Mouse (Mus musculus): ENCODE measurements around the gene Mpc1. TPM values are rescaled to one million over a fixed set of nuclear protein-coding genes. Genes with fewer than 3 reads are reported as not detected.
A peak's percentile ranks its signal among the peaks of the same experiment; 100 is the strongest.
"Not testable (repeated sequence)": the region's sequence is repeated elsewhere in the genome, so short reads cannot be mapped to it uniquely, and the experiment has no call there.

The Mpc1 gene
- polyA plus RNA-seq, 1 experiment from 2014 or later = 183 TPM

GRCm38 (mm10) chr17:8242186-8242585, 40.5 kb upstream of the Mpc1 start:
- 84% methylated on average over 11 of the region's 11 CpGs for WGBS

GRCm38 (mm10) chr17:8244124-8244523, 38.6 kb upstream of the Mpc1 start:
- Histone ChIP-seq H3K9ac (replicated peaks; ENCODE audit: low read depth, low read length) (no peak overlapping the region), H3K4me3 (ENCODE audit: low read depth, low read length) (no peak overlapping the region), H3K9me3 (ENCODE audit: control insufficient read depth, low read depth, low read length) (no peaks in the 10 kb centered on the region), H3K4me2 (replicated peaks; ENCODE audit: low read depth, low read length) (no peak overlapping the region), H3K27ac (ENCODE audit: low read length) (peak overlapping the region; percentile 33; the same call in 1 of the 2 replicates), H3K27me3 (ENCODE audit: control insufficient read depth, insufficient read depth, low read length) (no peaks in the 10 kb centered on the region), H3K36me3 (ENCODE audit: control insufficient read depth, insufficient read depth, low read length) (no peaks in the 10 kb centered on the region), H3K4me1 (ENCODE audit: control insufficient read depth, insufficient read depth, low read length) (peaks cover 3% of the 10 kb centered on the region; the same call in 1 of the 2 replicates)
- ATAC-seq (ENCODE audit: insufficient number of reproducible peaks, insufficient read depth, low FRiP score, low read depth) = no peak
- WGBS = 56% methylated on average over 2 of the region's 2 CpGs

More at GRCm38 (mm10) chr17:8242186-8242585, 40.5 kb upstream of the Mpc1 start:
- no peaks in the 10 kb centered on the region for H3K36me3 ChIP-seq (ENCODE audit: control insufficient read depth, insufficient read depth, low read length)
- ATAC-seq (ENCODE audit: insufficient number of reproducible peaks, insufficient read depth, low FRiP score, low read depth) = no peak
- H3K27ac ChIP-seq (ENCODE audit: low read length) = no peak overlapping the region
- H3K9me3 ChIP-seq (ENCODE audit: control insufficient read depth, low read depth, low read length) = no peaks in the 10 kb centered on the region
- H3K4me2 ChIP-seq (replicated peaks; ENCODE audit: low read depth, low read length) = no peak overlapping the region
- H3K4me1 ChIP-seq (ENCODE audit: control insufficient read depth, insufficient read depth, low read length) = peaks cover 3% of the 10 kb centered on the region; the same call in 1 of the 2 replicates
- H3K27me3 ChIP-seq (ENCODE audit: control insufficient read depth, insufficient read depth, low read length) = no peaks in the 10 kb centered on the region
- no peak overlapping the region for H3K4me3 ChIP-seq (ENCODE audit: low read depth, low read length)
- H3K9ac ChIP-seq (replicated peaks; ENCODE audit: low read depth, low read length) = no peak overlapping the region

- Histone ChIP-seq H3K9me3 (ENCODE audit: control insufficient read depth, low read depth, low read length) (no peaks in the 10 kb centered on the region), H3K27ac (ENCODE audit: low read length) (peak overlapping the region; percentile 92), H3K27me3 (ENCODE audit: control insufficient read depth, insufficient read depth, low read length) (no peaks in the 10 kb centered on the region), H3K9ac (replicated peaks; ENCODE audit: low read depth, low read length) (no peak overlapping the region), H3K4me3 (ENCODE audit: low read depth, low read length) (no peak overlapping the region), H3K4me1 (ENCODE audit: control insufficient read depth, insufficient read depth, low read length) (peaks cover 3% of the 10 kb centered on the region; the same call in 1 of the 2 replicates), H3K4me2 (replicated peaks; ENCODE audit: low read depth, low read length) (no peak overlapping the region), H3K36me3 (ENCODE audit: control insufficient read depth, insufficient read depth, low read length) (no peaks in the 10 kb centered on the region)
- 64% methylated on average over 4 of the region's 4 CpGs for WGBS
- peak; percentile 80 for ATAC-seq (ENCODE audit: insufficient number of reproducible peaks, insufficient read depth, low FRiP score, low read depth)
These were observed 36.5 kb upstream of the Mpc1 start for GRCm38 (mm10) chr17:8246102-8246754.

- no peak overlapping the region for H3K27ac ChIP-seq (ENCODE audit: low read length)
- WGBS = 91% methylated on average over 7 of the region's 7 CpGs
- no peak for ATAC-seq (ENCODE audit: insufficient number of reproducible peaks, insufficient read depth, low FRiP score, low read depth)
These were observed 31.0 kb upstream of the Mpc1 start for GRCm38 (mm10) chr17:8251704-8252103.

GRCm38 (mm10) chr17:8254268-8254667, 28.4 kb upstream of the Mpc1 start:
- ATAC-seq (ENCODE audit: insufficient number of reproducible peaks, insufficient read depth, low FRiP score, low read depth) = no peak
- no peaks in the 10 kb centered on the region for H3K9me3 ChIP-seq (ENCODE audit: control insufficient read depth, low read depth, low read length)
- no peak overlapping the region for H3K27ac ChIP-seq (ENCODE audit: low read length)
- H3K9ac ChIP-seq (replicated peaks; ENCODE audit: low read depth, low read length) = no peak overlapping the region
- H3K36me3 ChIP-seq (ENCODE audit: control insufficient read depth, insufficient read depth, low read length) = no peaks in the 10 kb centered on the region
- no peaks in the 10 kb centered on the region for H3K27me3 ChIP-seq (ENCODE audit: control insufficient read depth, insufficient read depth, low read length)
- no peaks in the 10 kb centered on the region for H3K4me1 ChIP-seq (ENCODE audit: control insufficient read depth, insufficient read depth, low read length)
- H3K4me3 ChIP-seq (ENCODE audit: low read depth, low read length) = no peak overlapping the region
- H3K4me2 ChIP-seq (replicated peaks; ENCODE audit: low read depth, low read length) = no peak overlapping the region

More at GRCm38 (mm10) chr17:8251704-8252103, 31.0 kb upstream of the Mpc1 start:
- Histone ChIP-seq H3K36me3 (ENCODE audit: control insufficient read depth, insufficient read depth, low read length) (no peaks in the 10 kb centered on the region), H3K9me3 (ENCODE audit: control insufficient read depth, low read depth, low read length) (no peaks in the 10 kb centered on the region), H3K27me3 (ENCODE audit: control insufficient read depth, insufficient read depth, low read length) (no peaks in the 10 kb centered on the region), H3K4me3 (ENCODE audit: low read depth, low read length) (no peak overlapping the region), H3K4me2 (replicated peaks; ENCODE audit: low read depth, low read length) (no peak overlapping the region), H3K9ac (replicated peaks; ENCODE audit: low read depth, low read length) (no peak overlapping the region), H3K4me1 (ENCODE audit: control insufficient read depth, insufficient read depth, low read length) (no peaks in the 10 kb centered on the region)

- no peak overlapping the region for H3K4me2 ChIP-seq (replicated peaks; ENCODE audit: low read depth, low read length)
- no peak overlapping the region for H3K9ac ChIP-seq (replicated peaks; ENCODE audit: low read depth, low read length)
- no peak for ATAC-seq (ENCODE audit: insufficient number of reproducible peaks, insufficient read depth, low FRiP score, low read depth)
- H3K36me3 ChIP-seq (ENCODE audit: control insufficient read depth, insufficient read depth, low read length) = no peaks in the 10 kb centered on the region
- no peak overlapping the region for H3K27ac ChIP-seq (ENCODE audit: low read length)
- H3K27me3 ChIP-seq (ENCODE audit: control insufficient read depth, insufficient read depth, low read length) = no peaks in the 10 kb centered on the region
- H3K4me3 ChIP-seq (ENCODE audit: low read depth, low read length) = no peak overlapping the region
- WGBS = 64% methylated on average over 3 of the region's 3 CpGs
- no peaks in the 10 kb centered on the region for H3K4me1 ChIP-seq (ENCODE audit: control insufficient read depth, insufficient read depth, low read length)
- H3K9me3 ChIP-seq (ENCODE audit: control insufficient read depth, low read depth, low read length) = no peaks in the 10 kb centered on the region
These were observed 27.8 kb upstream of the Mpc1 start for GRCm38 (mm10) chr17:8254914-8255313.

- no peak overlapping the region for H3K27ac ChIP-seq (ENCODE audit: low read length)
- H3K9me3 ChIP-seq (ENCODE audit: control insufficient read depth, low read depth, low read length) = no peaks in the 10 kb centered on the region
- no peaks in the 10 kb centered on the region for H3K27me3 ChIP-seq (ENCODE audit: control insufficient read depth, insufficient read depth, low read length)
- no peak overlapping the region for H3K9ac ChIP-seq (replicated peaks; ENCODE audit: low read depth, low read length)
- H3K4me1 ChIP-seq (ENCODE audit: control insufficient read depth, insufficient read depth, low read length) = no peaks in the 10 kb centered on the region
- WGBS = 85% methylated on average over 6 of the region's 6 CpGs
- no peak overlapping the region for H3K4me2 ChIP-seq (replicated peaks; ENCODE audit: low read depth, low read length)
- ATAC-seq (ENCODE audit: insufficient number of reproducible peaks, insufficient read depth, low FRiP score, low read depth) = no peak
- no peaks in the 10 kb centered on the region for H3K36me3 ChIP-seq (ENCODE audit: control insufficient read depth, insufficient read depth, low read length)
- no peak overlapping the region for H3K4me3 ChIP-seq (ENCODE audit: low read depth, low read length)
These were observed 27.1 kb upstream of the Mpc1 start for GRCm38 (mm10) chr17:8255583-8255982.

- WGBS = 75% methylated on average over 8 of the region's 8 CpGs
- Histone ChIP-seq H3K27me3 (ENCODE audit: control insufficient read depth, insufficient read depth, low read length) (no peaks in the 10 kb centered on the region), H3K4me2 (replicated peaks; ENCODE audit: low read depth, low read length) (no peak overlapping the region), H3K4me1 (ENCODE audit: control insufficient read depth, insufficient read depth, low read length) (no peaks in the 10 kb centered on the region), H3K4me3 (ENCODE audit: low read depth, low read length) (no peak overlapping the region), H3K36me3 (ENCODE audit: control insufficient read depth, insufficient read depth, low read length) (no peaks in the 10 kb centered on the region), H3K27ac (ENCODE audit: low read length) (no peak overlapping the region), H3K9ac (replicated peaks; ENCODE audit: low read depth, low read length) (no peak overlapping the region), H3K9me3 (ENCODE audit: control insufficient read depth, low read depth, low read length) (no peaks in the 10 kb centered on the region)
- ATAC-seq (ENCODE audit: insufficient number of reproducible peaks, insufficient read depth, low FRiP score, low read depth) = no peak
These were observed 25.7 kb upstream of the Mpc1 start for GRCm38 (mm10) chr17:8256982-8257381.

- not testable (repeated sequence) for H3K9ac ChIP-seq (replicated peaks; ENCODE audit: low read depth, low read length); H3K9me3 ChIP-seq (ENCODE audit: control insufficient read depth, low read depth, low read length); H3K27ac ChIP-seq (ENCODE audit: low read length); H3K4me3 ChIP-seq (ENCODE audit: low read depth, low read length); H3K4me2 ChIP-seq (replicated peaks; ENCODE audit: low read depth, low read length); ATAC-seq (ENCODE audit: insufficient number of reproducible peaks, insufficient read depth, low FRiP score, low read depth); H3K4me1 ChIP-seq (ENCODE audit: control insufficient read depth, insufficient read depth, low read length); H3K36me3 ChIP-seq (ENCODE audit: control insufficient read depth, insufficient read depth, low read length); H3K27me3 ChIP-seq (ENCODE audit: control insufficient read depth, insufficient read depth, low read length)
- 13% methylated on average over 7 of the region's 7 CpGs for WGBS
These were observed 18.1 kb upstream of the Mpc1 start for GRCm38 (mm10) chr17:8264638-8265037.
